Mouse (Mus musculus) gastrocnemius, adult 2 months (tissue): Measurements from ENCODE around the gene Dpp6. TPM values are rescaled to one million over a fixed set of nuclear protein-coding genes. Genes with fewer than 3 reads are reported as not detected.

Experiments
- DNase-seq: peaks from one replicate; pipeline ENCODE4 v3.0.0; 2022
- H3K27ac ChIP-seq: fragments of 200-600 bp; 2 replicates; pipeline ENCODE4 v1.8.1; 2022; ENCODE audit warnings: mild to moderate bottlenecking
- H3K4me3 ChIP-seq: fragments of 200-600 bp; 2 replicates; pipeline ENCODE4 v1.8.1; 2022; ENCODE audit warnings: mild to moderate bottlenecking, moderate library complexity
- CTCF ChIP-seq: fragments of 200-600 bp; IDR thresholded peaks from 2 replicates; pipeline ENCODE4 v1.8.1; 2022; ENCODE audit warnings: antibody characterized with exemption, mild to moderate bottlenecking, moderate library complexity
- intact Hi-C: fragments of 180-260 bp; cut with DNase I; formaldehyde crosslinking; loops from one replicate; pipeline ENCODE4 v1.15.1; 2025
- total RNA-seq, 2 experiments: library from RNA; stranded (reverse); gene quantifications; 2 replicates each; pipeline ENCODE4 v1.2.3; 2021

Gene Dpp6
- total RNA-seq, 2 experiments from 2014 or later: 0.25 to 0.64 TPM

GRCm38 (mm10) chr5:27641876-27642275 lies 824.9 kb downstream of the Dpp6 start:
- Histone ChIP-seq H3K27ac (no peak overlapping the region), H3K4me3 (no peak overlapping the region)
- DNase-seq: no peak
- intact Hi-C loops: no loop called here
- no peak for TF ChIP-seq CTCF

- H3K4me3 ChIP-seq: no peak overlapping the region
- peak; percentile 63 for TF ChIP-seq CTCF
- H3K27ac ChIP-seq: no peak overlapping the region
- DNase-seq: peak; percentile 28
- intact Hi-C loops: no loop called here
These were observed 835.1 kb downstream of the Dpp6 start for GRCm38 (mm10) chr5:27651879-27652814.

GRCm38 (mm10) chr5:27656101-27656500 lies 839.1 kb downstream of the Dpp6 start:
- TF ChIP-seq CTCF: no peak
- no peak for DNase-seq
- Histone ChIP-seq H3K27ac (no peak overlapping the region), H3K4me3 (no peak overlapping the region)
- intact Hi-C loops: no loop called here

GRCm38 (mm10) chr5:27657672-27658071 lies 840.7 kb downstream of the Dpp6 start:
- intact Hi-C loops: no loop called here
- no peak for TF ChIP-seq CTCF
- Histone ChIP-seq H3K4me3 (no peak overlapping the region), H3K27ac (no peak overlapping the region; the same call in 1 of the 2 replicates)
- no peak for DNase-seq

GRCm38 (mm10) chr5:27658165-27658564 lies 841.2 kb downstream of the Dpp6 start:
- Histone ChIP-seq H3K4me3 (no peak overlapping the region), H3K27ac (no peak overlapping the region)
- intact Hi-C loops: no loop called here
- no peak for TF ChIP-seq CTCF
- no peak for DNase-seq

GRCm38 (mm10) chr5:27658569-27658968 lies 841.6 kb downstream of the Dpp6 start:
- no peak overlapping the region for H3K27ac ChIP-seq
- H3K4me3 ChIP-seq: no peak overlapping the region
- intact Hi-C loops: no loop called here
- no peak for TF ChIP-seq CTCF
- DNase-seq: no peak

GRCm38 (mm10) chr5:27659019-27659418 lies 842.0 kb downstream of the Dpp6 start:
- no peak overlapping the region for H3K4me3 ChIP-seq
- H3K27ac ChIP-seq: no peak overlapping the region
- intact Hi-C loops: no loop called here
- no peak for TF ChIP-seq CTCF
- no peak for DNase-seq

- DNase-seq: peak; percentile 31
- TF ChIP-seq CTCF: no peak
- Histone ChIP-seq H3K4me3 (no peak overlapping the region), H3K27ac (no peak overlapping the region)
- intact Hi-C loops: no loop called here
These were observed 842.8 kb downstream of the Dpp6 start for GRCm38 (mm10) chr5:27659781-27660180.

- intact Hi-C loops: no loop called here
- DNase-seq: no peak
- no peak for TF ChIP-seq CTCF
These were observed 847.1 kb downstream of the Dpp6 start for GRCm38 (mm10) chr5:27664111-27664510.

GRCm38 (mm10) chr5:27671487-27671886 lies 854.5 kb downstream of the Dpp6 start:
- intact Hi-C loops: no loop called here
- Histone ChIP-seq H3K4me3 (no peak overlapping the region), H3K27ac (no peak overlapping the region)
- no peak for TF ChIP-seq CTCF
- DNase-seq: no peak

More at GRCm38 (mm10) chr5:27664111-27664510, 847.1 kb downstream of the Dpp6 start:
- H3K4me3 ChIP-seq: no peak overlapping the region
- no peak overlapping the region for H3K27ac ChIP-seq

GRCm38 (mm10) chr5:27677247-27677666 lies 860.3 kb downstream of the Dpp6 start:
- H3K27ac ChIP-seq: no peak overlapping the region
- DNase-seq: peak; percentile 48
- no peak overlapping the region for H3K4me3 ChIP-seq
- peak; percentile 60 for TF ChIP-seq CTCF
- intact Hi-C loops: no loop called here

GRCm38 (mm10) chr5:27679151-27679550 lies 862.1 kb downstream of the Dpp6 start:
- H3K4me3 ChIP-seq: no peak overlapping the region
- H3K27ac ChIP-seq: no peak overlapping the region
- no peak for TF ChIP-seq CTCF
- intact Hi-C loops: no loop called here
- DNase-seq: no peak

GRCm38 (mm10) chr5:27680476-27680875 lies 863.5 kb downstream of the Dpp6 start:
- intact Hi-C loops: no loop called here
- Histone ChIP-seq H3K27ac (no peak overlapping the region), H3K4me3 (no peak overlapping the region)
- peak; percentile 30 for DNase-seq
- TF ChIP-seq CTCF: peak; percentile 73

- DNase-seq: no peak
- no peak for TF ChIP-seq CTCF
- no peak overlapping the region for H3K27ac ChIP-seq
- intact Hi-C loops: no loop called here
- H3K4me3 ChIP-seq: no peak overlapping the region
These were observed 868.2 kb downstream of the Dpp6 start for GRCm38 (mm10) chr5:27685162-27685561.
